Mouse (Mus musculus) MEL (cell line): Measurements from ENCODE around the gene Spen.

Source experiments
- CHD2 ChIP-seq: IDR thresholded peaks from 2 replicates; pipeline ENCODE4 v1.6.1; 2011; ENCODE audit warnings: low read length, improper control_type of control experiment
- CTCF ChIP-seq, 3 experiments: IDR thresholded peaks in 2 of 3; conservative IDR thresholded peaks in 1 of 3; 2 replicates each; pipeline ENCODE4 v1.5.1; 2011 to 2012; ENCODE audit warnings: low read length in 3 of 3, low read depth in 2 of 3, mild to moderate bottlenecking in 2 of 3, improper control_type of control experiment in 1 of 3, inconsistent platforms in 1 of 3, mixed read lengths in 1 of 3, moderate library complexity in 1 of 3; ENCODE audit not compliant: control insufficient read depth in 1 of 3, insufficient read depth in 1 of 3, poor library complexity in 1 of 3, severe bottlenecking in 1 of 3
- EP300 ChIP-seq, 2 experiments: IDR thresholded peaks; 2 replicates each; pipeline ENCODE4 v1.6.1; 2011; ENCODE audit warnings: improper control_type of control experiment in 2 of 2, low read length in 2 of 2, low read depth in 1 of 2, mild to moderate bottlenecking in 1 of 2
- GABPA ChIP-seq: IDR thresholded peaks from 2 replicates; pipeline ENCODE4 v1.6.1; 2012; ENCODE audit warnings: low read depth, mild to moderate bottlenecking, inconsistent platforms, low read length, improper control_type of control experiment, moderate library complexity
- GATA1 ChIP-seq: IDR thresholded peaks from 2 replicates; pipeline ENCODE4 v1.6.1; 2011; ENCODE audit warnings: low read depth, low read length, improper control_type of control experiment
- KAT2A ChIP-seq: conservative IDR thresholded peaks from 2 replicates; pipeline ENCODE4 v1.6.1; 2012; ENCODE audit warnings: low read depth, low read length, improper control_type of control experiment, inconsistent platforms
- MYC ChIP-seq: IDR thresholded peaks from 2 replicates; pipeline ENCODE4 v1.6.1; 2011; ENCODE audit warnings: low read depth, mild to moderate bottlenecking, low read length, improper control_type of control experiment, moderate library complexity
- NELFE ChIP-seq: IDR thresholded peaks from 2 replicates; pipeline ENCODE4 v1.6.1; 2011; ENCODE audit warnings: low read depth, low read length, improper control_type of control experiment
- POLR2A ChIP-seq, 2 experiments: IDR thresholded peaks; 2 replicates each; pipeline ENCODE4 v1.6.1; 2011 to 2012; ENCODE audit warnings: low read length in 2 of 2, mild to moderate bottlenecking in 2 of 2, control low read depth in 1 of 2, improper control_type of control experiment in 1 of 2, low read depth in 1 of 2, moderate library complexity in 1 of 2; ENCODE audit not compliant: control insufficient read depth in 1 of 2, insufficient read depth in 1 of 2, poor library complexity in 1 of 2
- POLR2AphosphoS2 ChIP-seq: IDR thresholded peaks from 2 replicates; pipeline ENCODE4 v1.6.1; 2011; ENCODE audit warnings: low read length, improper control_type of control experiment
- POLR2AphosphoS5 ChIP-seq: IDR thresholded peaks from 2 replicates; pipeline ENCODE4 v1.6.1; 2012; ENCODE audit warnings: low read depth, borderline replicate concordance, mild to moderate bottlenecking, inconsistent platforms, low read length, moderate library complexity, mixed read lengths
- SMC3 ChIP-seq: IDR thresholded peaks from 2 replicates; pipeline ENCODE4 v1.6.1; 2011; ENCODE audit warnings: low read depth, low read length, improper control_type of control experiment
- TBP ChIP-seq: IDR thresholded peaks from 2 replicates; pipeline ENCODE4 v1.8.0; 2011; ENCODE audit warnings: low read depth, low read length, improper control_type of control experiment
- ZMIZ1 ChIP-seq: IDR thresholded peaks from 2 replicates; pipeline ENCODE4 v1.6.1; 2012; ENCODE audit warnings: low read depth, mild to moderate bottlenecking, inconsistent platforms, low read length, improper control_type of control experiment, moderate library complexity

DNA sequence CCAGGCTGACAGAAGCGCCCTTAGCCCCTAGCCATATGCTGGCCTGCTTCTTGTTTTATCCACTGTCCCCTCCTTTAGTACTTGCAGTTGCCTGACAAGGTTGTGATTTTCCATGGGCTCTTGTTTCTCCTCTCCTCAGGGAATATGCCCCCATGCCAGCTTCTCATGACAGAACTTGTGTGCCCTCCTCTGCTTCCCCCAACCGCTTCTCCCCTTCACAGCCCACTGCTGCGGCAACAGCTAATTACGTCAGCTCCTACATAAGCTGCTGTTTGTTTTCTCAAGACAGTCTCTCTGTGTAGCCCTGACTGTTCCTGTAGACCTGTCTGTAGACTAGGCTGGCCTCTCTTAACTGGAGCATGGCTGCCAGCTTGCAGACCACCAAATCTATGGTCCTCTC is 82.9 kb downstream of the Spen start:
- TF ChIP-seq POLR2AphosphoS2 (no peak), EP300 (IDR thresholded peaks at IDR 0.05; ENCODE audit: low read depth in 1 of 2, low read length in 2 of 2) (no peak), POLR2A (IDR thresholded peaks at IDR 0.05; ENCODE audit: control insufficient read depth in 1 of 2, insufficient read depth in 1 of 2, low read depth in 1 of 2, low read length in 2 of 2, poor library complexity in 1 of 2) (no peak), CTCF (IDR thresholded peaks at IDR 0.05 in 2 of 3, conservative IDR thresholded peaks at IDR 0.05 in 1 of 3; ENCODE audit: control insufficient read depth in 1 of 3, insufficient read depth in 1 of 3, low read depth in 2 of 3, low read length in 3 of 3, poor library complexity in 1 of 3, severe bottlenecking in 1 of 3) (no peak), TBP (no peak), POLR2AphosphoS5 (no peak), GABPA (no peak), CHD2 (no peak), NELFE (no peak), SMC3 (no peak), KAT2A (no peak), GATA1 (no peak), ZMIZ1 (no peak), MYC (no peak)
